Comparison of ENCODE assay signal across 8 mouse cellular contexts in the genomic region with DNA sequence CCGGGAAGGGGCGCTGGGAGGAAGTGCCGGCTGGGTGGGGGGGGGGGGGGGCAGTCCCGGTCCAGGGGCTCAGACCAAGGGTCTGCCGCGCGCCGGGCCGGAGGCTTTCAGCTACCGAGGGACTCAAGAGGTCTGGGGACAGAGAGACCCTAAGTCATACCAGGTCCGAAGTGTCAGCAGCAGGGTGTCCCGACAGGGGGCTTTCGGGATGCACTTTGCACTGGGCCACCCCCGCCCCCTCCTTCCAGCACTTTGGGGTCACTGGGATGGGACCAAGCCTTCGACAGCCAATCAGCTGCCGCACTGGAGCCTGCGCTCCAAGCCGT. TPM values are rescaled to one million over a fixed set of nuclear protein-coding genes. Genes with fewer than 3 reads are reported as not detected.
DNase-seq lines count a peak whose midpoint lies in the region; ATAC-seq and TF ChIP-seq lines count a peak whose summit lies in the region.

TSS of gene Asb7 (minus strand) at position 303 of the 326 bp plus-strand sequence.

- no peaks in the 10 kb centered on the region for H3K9me3 ChIP-seq in embryonic facial prominence, embryonic 15.5 days (replicated peaks)

- peak within 1 kb of the TSS; percentile 92 for H3K4me2 ChIP-seq in embryonic facial prominence, embryonic 15.5 days (replicated peaks)

- H3K4me1 ChIP-seq in embryonic facial prominence, embryonic 15.5 days, result peaks cover 13% of the 10 kb centered on the region

- H3K4me3 ChIP-seq in gastrocnemius, adult 2 months, result peak within 1 kb of the TSS; percentile 97
- H3K4me3 ChIP-seq in C2C12 (ENCODE audit: insufficient read depth, poor library complexity, severe bottlenecking), result peak within 1 kb of the TSS; percentile 56
- H3K4me3 ChIP-seq in embryonic facial prominence, embryonic 15.5 days (replicated peaks), result peak within 1 kb of the TSS; percentile 87

- no peak for ATAC-seq in embryonic facial prominence, embryonic 15.5 days (ENCODE audit: insufficient number of reproducible peaks, low FRiP score, low TSS enrichment, low read depth)
- no peak for ATAC-seq in neutrophil, adult 5-6 weeks (ENCODE audit: extremely low read depth, insufficient number of reproducible peaks, low FRiP score, poor library complexity, severe bottlenecking)

- TF ChIP-seq CTCF in gastrocnemius, adult 2 months (IDR thresholded peaks at IDR 0.05), result no peak
- no peak for TF ChIP-seq CTCF in C2C12 (IDR thresholded peaks at IDR 0.05; ENCODE audit: control insufficient read depth, insufficient read depth, insufficient read length)

- peak within 1 kb of the TSS; percentile 86 for H3ac ChIP-seq in C2C12 (ENCODE audit: control insufficient read depth, insufficient read length, low read depth)

- H3K36me3 ChIP-seq in C2C12 (ENCODE audit: control insufficient read depth, insufficient read depth), result no peaks in the 10 kb centered on the region
- 0 out of 2 replicates have a peak, but pooled peaks cover 14% of the 10 kb centered on the region for H3K36me3 ChIP-seq in embryonic facial prominence, embryonic 15.5 days

- peak within 1 kb of the TSS; percentile 96 for H3K27ac ChIP-seq in gastrocnemius, adult 2 months
- peak within 1 kb of the TSS; percentile 94 for H3K27ac ChIP-seq in embryonic facial prominence, embryonic 15.5 days (replicated peaks)

- H3K79me2 ChIP-seq in C2C12 (ENCODE audit: control insufficient read depth, insufficient read depth), result peaks cover 31% of the 10 kb centered on the region

- WGBS in embryonic facial prominence, embryonic 15.5 days, result 0% methylated on average over 12 of the region's 18 CpGs

- H3K79me3 ChIP-seq in C2C12 (ENCODE audit: low read depth), result peaks cover 11% of the 10 kb centered on the region

- H3K9ac ChIP-seq in embryonic facial prominence, embryonic 15.5 days, result peak within 1 kb of the TSS; percentile 71

- DNase-seq in gastrocnemius, adult 2 months, result no peak
- DNase-seq in gastrocnemius, postnatal 10 days, result no peak
- no peak for DNase-seq in left cerebral cortex, postnatal 36 days (ENCODE audit: low spot score in 2 of 2)
- no peak for DNase-seq in retina, embryonic 14.5 days (ENCODE audit: low spot score)
- DNase-seq in thymus, postnatal 4 days, result no peak

- intact Hi-C loops in gastrocnemius, adult 2 months (cut with DNase I), result no loop called here
- intact Hi-C loops in left cerebral cortex, postnatal 36 days (cut with DNase I), result no loop called here

- H3K27me3 ChIP-seq in C2C12 (ENCODE audit: control insufficient read depth, insufficient read depth, insufficient read length), result no peaks in the 10 kb centered on the region
- no peaks in the 10 kb centered on the region for H3K27me3 ChIP-seq in embryonic facial prominence, embryonic 15.5 days

TF ChIP-seq in C2C12, 6 proteins besides CTCF, POLR2A, EP300 and RAD21:
- TF ChIP-seq USF1 (IDR thresholded peaks at IDR 0.05; ENCODE audit: low read depth), result no peak
- TF ChIP-seq FOSL1 (IDR thresholded peaks at IDR 0.05; ENCODE audit: insufficient read depth, low read length, poor library complexity, severe bottlenecking), result no peak

RNA-seq across cellular contexts. Expression of gene Asb7, which starts in this region (rescaled TPM):
- 1 to 10 TPM; 7.5 to 8.5 TPM for total RNA-seq in gastrocnemius, adult 2 months (2021)
- 1 to 10 TPM; 9.4 to 9.9 TPM for total RNA-seq in gastrocnemius, postnatal 10 days (2021)
- 3.9 TPM for polyA plus RNA-seq in C2C12 (2012; fragmentation: generic; extraction: Trizol)
- polyA plus RNA-seq in embryonic facial prominence, embryonic 15.5 days (2015; fragmentation: Nextera tagmentation; extraction: Ambion mirVana), result 15.8 and 17.3 TPM in 2 replicates
- 10 to 100 TPM; 19.6 to 19.7 TPM for total RNA-seq in left cerebral cortex, postnatal 36 days (2021)
- total RNA-seq in neutrophil, adult 5-6 weeks (2017), result 34.6 and 40.2 TPM in 2 replicates
